Mouse (Mus musculus): ENCODE data around the gene Dnajc3.

DNA sequence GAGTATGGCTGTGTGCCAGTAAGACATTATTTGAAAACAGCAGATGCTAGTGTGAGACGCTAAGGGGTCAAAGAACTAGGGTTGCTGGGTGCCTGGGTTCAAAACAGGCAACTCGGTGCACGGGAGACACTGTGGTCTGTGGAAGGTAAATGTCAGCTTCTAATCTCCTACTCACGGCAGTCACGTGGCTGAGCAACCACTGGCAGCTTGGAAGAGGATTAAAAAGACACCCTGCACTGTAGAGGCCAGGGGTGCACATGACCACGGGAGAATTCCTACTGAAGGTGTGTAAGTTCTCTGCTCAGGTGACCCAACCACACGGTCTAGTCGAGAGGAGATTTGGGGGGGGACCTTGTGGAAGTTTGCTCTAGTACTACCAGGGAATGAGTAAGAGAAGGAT lies 30.2 kb upstream of the Dnajc3 start:
- TF ChIP-seq CTCF (IDR thresholded peaks at IDR 0.05; ENCODE audit: control insufficient read depth, insufficient read depth, low read length) (no peak), POLR2A (IDR thresholded peaks at IDR 0.05; ENCODE audit: borderline replicate concordance, control insufficient read depth, low read depth, low read length) (no peak)

Data from bone marrow, adult 2 months (tissue).